Mouse (Mus musculus) heart, adult 2 months (tissue): ENCODE data around the gene Brd2. TPM values are rescaled to one million over a fixed set of nuclear protein-coding genes. Genes with fewer than 3 reads are reported as not detected.
A peak's percentile ranks its signal among the peaks of the same experiment; 100 is the strongest.

Source experiments
- DNase-seq, 2 experiments: peaks; one replicate each; pipeline ENCODE4 v3.0.0; 2021
- H3K27ac ChIP-seq: fragments of 200-600 bp; 2 replicates; pipeline ENCODE4 v1.8.1; 2022
- H3K27me3 ChIP-seq: fragments of 200-500 bp; 2 replicates; pipeline ENCODE4 v1.6.1; 2012; ENCODE audit warnings: mild to moderate bottlenecking, low read length, inconsistent platforms, mixed read lengths; ENCODE audit not compliant: control insufficient read depth, insufficient read depth
- H3K36me3 ChIP-seq: fragments of 200-500 bp; 2 replicates; pipeline ENCODE4 v1.6.1; 2012; ENCODE audit warnings: low read length, inconsistent platforms; ENCODE audit not compliant: control insufficient read depth, insufficient read depth
- H3K4me1 ChIP-seq: fragments of 200-500 bp; 2 replicates; pipeline ENCODE4 v1.6.1; 2011; ENCODE audit warnings: low read length; ENCODE audit not compliant: control insufficient read depth, insufficient read depth
- H3K4me3 ChIP-seq: fragments of 200-600 bp; 2 replicates; pipeline ENCODE4 v1.8.1; 2022
- H3K79me2 ChIP-seq: fragments of 200-500 bp; replicated peaks from 2 replicates; pipeline ENCODE4 v1.6.1; 2012; ENCODE audit warnings: mild to moderate bottlenecking, inconsistent platforms, low read length, moderate library complexity, mixed read lengths; ENCODE audit not compliant: control insufficient read depth, insufficient read depth
- H3K9ac ChIP-seq: fragments of 200-500 bp; 2 replicates; pipeline ENCODE4 v1.6.1; 2012; ENCODE audit warnings: low read depth, mild to moderate bottlenecking, control low read depth, inconsistent platforms, low read length, mixed read lengths
- CTCF ChIP-seq: fragments of 200-600 bp; IDR thresholded peaks from 2 replicates; pipeline ENCODE4 v1.8.1; 2022; ENCODE audit warnings: antibody characterized with exemption, mild to moderate bottlenecking, moderate library complexity
- EP300 ChIP-seq: fragments of 200-500 bp; IDR thresholded peaks from 2 replicates; pipeline ENCODE4 v1.6.1; 2011; ENCODE audit warnings: low read depth, low read length, control low read depth; ENCODE audit not compliant: insufficient read depth
- POLR2A ChIP-seq: fragments of 200-500 bp; IDR thresholded peaks from 2 replicates; pipeline ENCODE4 v1.6.1; 2011; ENCODE audit warnings: mild to moderate bottlenecking, low read depth, low read length, control low read depth; ENCODE audit not compliant: insufficient read depth
- WGBS: fragments of 180-500 bp; shearing (Covaris S2); methylation state at CpG from one replicate; pipeline ENCODE4 v1.1.7; 2018; 5-methylcytosine and 5-hydroxymethylcytosine counted together
- intact Hi-C: fragments of 180-260 bp; cut with DNase I; formaldehyde crosslinking; loops from one replicate; pipeline ENCODE4 v1.15.1; 2025
- polyA plus RNA-seq: library from polyadenylated mRNA; depleted of rRNA; stranded (reverse); fragments of >200 nt; gene quantifications from 2 replicates; pipeline ENCODE4 v1.2.3, GENCODE M21; 2012
- total RNA-seq, 2 experiments: library from RNA; stranded (reverse); gene quantifications; 2 replicates each; pipeline ENCODE4 v1.2.3; 2021

Brd2 gene
- total and polyA plus RNA-seq, 3 experiments: 67.6 to 78.9 (median 71.1) TPM

GRCm38 (mm10) chr17:34114114-34114513 is 8.3 kb downstream of the Brd2 start:
- H3K27me3 ChIP-seq: no peaks in the 10 kb centered on the region
- 79% methylated on average over 7 of the region's 7 CpGs for WGBS
- H3K27ac ChIP-seq: no peak overlapping the region
- no peak for DNase-seq
- H3K4me3 ChIP-seq: no peak overlapping the region
- intact Hi-C loops: loop anchor here (10.0 kb wide), 1 partner anchor 491 kb away; the partner anchor contains the start of genes Agpat1 and Rnf5
- 0 out of 2 replicates have a peak, but pooled peaks cover 2% of the 10 kb centered on the region for H3K4me1 ChIP-seq
- H3K79me2 ChIP-seq: peaks cover 2% of the 10 kb centered on the region
- TF ChIP-seq POLR2A (no peak), CTCF (no peak), EP300 (no peak)
- H3K9ac ChIP-seq: no peak overlapping the region
- H3K36me3 ChIP-seq: peaks cover 41% of the 10 kb centered on the region

- no peak overlapping the region for H3K27ac ChIP-seq
- H3K4me1 ChIP-seq: 0 out of 2 replicates have a peak, but pooled peaks cover 1% of the 10 kb centered on the region
- no peaks in the 10 kb centered on the region for H3K79me2 ChIP-seq
- WGBS: 51% methylated on average over 8 of the region's 8 CpGs
- intact Hi-C loops: loop anchor here (10.0 kb wide), 1 partner anchor 494 kb away; the partner anchor contains the start of genes Agpat1 and Rnf5
- H3K27me3 ChIP-seq: no peaks in the 10 kb centered on the region
- H3K36me3 ChIP-seq: peaks cover 30% of the 10 kb centered on the region
- no peak overlapping the region for H3K4me3 ChIP-seq
- H3K9ac ChIP-seq: no peak overlapping the region
- TF ChIP-seq EP300 (no peak), POLR2A (no peak)
- no peak for DNase-seq
Observed at GRCm38 (mm10) chr17:34110309-34110708, 12.1 kb downstream of the Brd2 start.

- Histone ChIP-seq H3K27me3 (no peaks in the 10 kb centered on the region), H3K9ac (no peak overlapping the region), H3K36me3 (peaks cover 30% of the 10 kb centered on the region), H3K4me1 (0 out of 2 replicates have a peak, but pooled peaks cover under 1% of the 10 kb centered on the region), H3K4me3 (no peak overlapping the region), H3K79me2 (no peaks in the 10 kb centered on the region), H3K27ac (no peak overlapping the region)
- DNase-seq: no peak
- WGBS: 71% methylated on average over 3 of the region's 3 CpGs
- intact Hi-C loops: loop anchor here (10.0 kb wide), 2 partner anchors 125 to 495 kb away; partner anchors contain the start of genes Agpat1, H2-Ob and Rnf5
- TF ChIP-seq POLR2A (no peak), CTCF (no peak), EP300 (no peak)
Observed at GRCm38 (mm10) chr17:34109806-34110195, 12.6 kb downstream of the Brd2 start.

- no peaks in the 10 kb centered on the region for H3K27me3 ChIP-seq
- no peak overlapping the region for H3K27ac ChIP-seq
- no peaks in the 10 kb centered on the region for H3K4me1 ChIP-seq
- no peak overlapping the region for H3K4me3 ChIP-seq
- intact Hi-C loops: loop anchor here (10.0 kb wide), 1 partner anchor 126 kb away; the partner anchor contains the start of gene H2-Ob
- TF ChIP-seq POLR2A (no peak), CTCF (peak; percentile 48), EP300 (no peak)
- DNase-seq: no peak
- H3K79me2 ChIP-seq: no peaks in the 10 kb centered on the region
- H3K9ac ChIP-seq: no peak overlapping the region
- 81% methylated on average over 14 of the region's 14 CpGs for WGBS
- peaks cover 26% of the 10 kb centered on the region for H3K36me3 ChIP-seq
Observed at GRCm38 (mm10) chr17:34109038-34109805, 13.2 kb downstream of the Brd2 start.

- Histone ChIP-seq H3K79me2 (no peaks in the 10 kb centered on the region), H3K9ac (no peak overlapping the region), H3K4me3 (no peak overlapping the region), H3K4me1 (no peaks in the 10 kb centered on the region), H3K27me3 (no peaks in the 10 kb centered on the region), H3K36me3 (peaks cover 19% of the 10 kb centered on the region), H3K27ac (no peak overlapping the region)
- no peak for DNase-seq
- 82% methylated on average over 5 of the region's 6 CpGs for WGBS
- TF ChIP-seq CTCF (no peak), EP300 (no peak), POLR2A (no peak)
- intact Hi-C loops: loop anchor here (10.0 kb wide), 1 partner anchor 126 kb away; the partner anchor contains the start of gene H2-Ob
Observed at GRCm38 (mm10) chr17:34108460-34108859, 14.0 kb downstream of the Brd2 start.

GRCm38 (mm10) chr17:34107109-34107867 is 15.1 kb downstream of the Brd2 start:
- WGBS: 75% methylated on average over 7 of the region's 7 CpGs
- DNase-seq: no peak
- Histone ChIP-seq H3K4me3 (no peak overlapping the region), H3K4me1 (no peaks in the 10 kb centered on the region), H3K79me2 (no peaks in the 10 kb centered on the region), H3K27me3 (no peaks in the 10 kb centered on the region), H3K9ac (no peak overlapping the region), H3K36me3 (peaks cover 9% of the 10 kb centered on the region), H3K27ac (no peak overlapping the region)
- TF ChIP-seq EP300 (no peak), POLR2A (no peak), CTCF (no peak)
- intact Hi-C loops: loop anchor here (10.0 kb wide), 1 partner anchor 128 kb away; the partner anchor contains the start of gene H2-Ob
